Mouse (Mus musculus) intestine, postnatal 0 days (tissue): ENCODE data around the gene A830005F24Rik. TPM values are rescaled to one million over a fixed set of nuclear protein-coding genes. Genes with fewer than 3 reads are reported as not detected.

Experiments used
- ATAC-seq: fragments of 200-750 bp; cut with Nextera tagmentation; 2 replicates; pipeline ENCODE4 v1.8.0; 2017; ENCODE audit warnings: mild to moderate bottlenecking, moderate TSS enrichment, moderate library complexity
- H3K27ac ChIP-seq: fragments of 300-500 bp; sonication (generic); 2 replicates; pipeline ENCODE4 v1.5.1; 2014; ENCODE audit warnings: mild to moderate bottlenecking, low read depth, low read length, moderate library complexity
- H3K27me3 ChIP-seq: fragments of 300-500 bp; sonication (generic); replicated peaks from 2 replicates; pipeline ENCODE4 v1.6.1; 2014; ENCODE audit warnings: low read length, mixed read lengths; ENCODE audit not compliant: control insufficient read depth, insufficient read depth
- H3K36me3 ChIP-seq: fragments of 300-500 bp; sonication (generic); 2 replicates; pipeline ENCODE4 v1.6.1; 2014; ENCODE audit warnings: mild to moderate bottlenecking, moderate library complexity; ENCODE audit not compliant: control insufficient read depth, insufficient read depth
- H3K4me1 ChIP-seq: fragments of 300-500 bp; sonication (generic); replicated peaks from 2 replicates; pipeline ENCODE4 v1.6.1; 2014; ENCODE audit warnings: antibody characterized with exemption, low read length, mixed read lengths; ENCODE audit not compliant: control insufficient read depth, insufficient read depth
- H3K4me2 ChIP-seq: fragments of 300-500 bp; sonication (generic); replicated peaks from 2 replicates; pipeline ENCODE4 v1.6.1; 2014; ENCODE audit warnings: low read depth, mild to moderate bottlenecking, moderate library complexity
- H3K4me3 ChIP-seq: fragments of 300-500 bp; sonication (generic); 2 replicates; pipeline ENCODE4 v1.5.1; 2014; ENCODE audit warnings: low read depth, low read length
- H3K9ac ChIP-seq: fragments of 300-500 bp; sonication (generic); 2 replicates; pipeline ENCODE4 v1.6.1; 2014; ENCODE audit warnings: mild to moderate bottlenecking, low read depth, low read length
- H3K9me3 ChIP-seq: fragments of 300-500 bp; sonication (generic); 2 replicates; pipeline ENCODE4 v1.6.1; 2016; ENCODE audit warnings: mixed run types; ENCODE audit not compliant: control insufficient read depth
- CTCF ChIP-seq: sonication (generic); IDR thresholded peaks from 2 replicates; pipeline ENCODE4 v1.5.1; 2016; ENCODE audit warnings: low read depth, mild to moderate bottlenecking, control low read depth, antibody characterized with exemption, moderate library complexity
- WGBS: fragments of 180-500 bp; shearing (Covaris S2); extraction: QIAGEN DNeasy Blood & Tissue Kit; methylation state at CpG from one replicate; pipeline ENCODE4 v1.1.7; 2014; 5-methylcytosine and 5-hydroxymethylcytosine counted together
- polyA plus RNA-seq: library from polyadenylated mRNA; unstranded; fragments of >200 nt; fragmentation: Nextera tagmentation; extraction: Ambion mirVana; gene quantifications from 2 replicates; pipeline ENCODE4 v1.2.1, GENCODE M21; 2015

A830005F24Rik gene
- polyA plus RNA-seq, 1 experiment from 2014 or later, result not detected

GRCm38 (mm10) chr13:48490396-48491182 is 22.8 kb upstream of the A830005F24Rik start:
- Histone ChIP-seq H3K36me3 (peaks cover 27% of the 10 kb centered on the region), H3K27ac (no peak overlapping the region), H3K9me3 (0 out of 2 replicates have a peak, but pooled peaks cover under 1% of the 10 kb centered on the region), H3K4me1 (no peaks in the 10 kb centered on the region), H3K4me2 (no peak overlapping the region), H3K4me3 (no peak overlapping the region), H3K27me3 (no peaks in the 10 kb centered on the region), H3K9ac (no peak overlapping the region)
- WGBS, result 89% methylated on average over 35 of the region's 35 CpGs
- TF ChIP-seq CTCF, result no peak
- ATAC-seq, result no peak

DNA sequence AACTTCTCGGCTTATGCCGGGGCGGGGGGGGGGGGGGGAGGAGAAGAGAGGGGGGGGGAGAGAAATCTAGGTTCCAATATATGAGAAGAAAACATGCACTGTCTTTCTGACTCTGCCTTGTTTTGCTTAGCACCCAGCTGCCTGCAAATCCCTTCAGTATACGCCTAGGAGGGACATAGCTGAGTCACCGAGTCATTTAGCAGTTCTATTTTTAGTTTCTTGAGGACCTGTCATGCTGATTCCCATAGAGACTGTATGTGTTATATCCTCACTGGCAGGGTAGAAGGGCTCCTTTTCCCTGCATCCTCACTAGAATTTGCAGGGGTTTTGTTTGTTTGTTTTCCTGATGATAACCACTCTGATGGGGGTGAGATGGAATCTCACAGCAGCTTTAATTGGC is 20.2 kb upstream of the A830005F24Rik start:
- no peak for ATAC-seq
- no peak for TF ChIP-seq CTCF
- Histone ChIP-seq H3K4me3 (no peak overlapping the region), H3K27ac (no peak overlapping the region), H3K9me3 (0 out of 2 replicates have a peak, but pooled peaks cover 4% of the 10 kb centered on the region), H3K9ac (no peak overlapping the region), H3K4me2 (no peak overlapping the region), H3K36me3 (peaks cover 36% of the 10 kb centered on the region), H3K27me3 (no peaks in the 10 kb centered on the region), H3K4me1 (no peaks in the 10 kb centered on the region)
- WGBS, result 70% methylated on average over 5 of the region's 5 CpGs

DNA sequence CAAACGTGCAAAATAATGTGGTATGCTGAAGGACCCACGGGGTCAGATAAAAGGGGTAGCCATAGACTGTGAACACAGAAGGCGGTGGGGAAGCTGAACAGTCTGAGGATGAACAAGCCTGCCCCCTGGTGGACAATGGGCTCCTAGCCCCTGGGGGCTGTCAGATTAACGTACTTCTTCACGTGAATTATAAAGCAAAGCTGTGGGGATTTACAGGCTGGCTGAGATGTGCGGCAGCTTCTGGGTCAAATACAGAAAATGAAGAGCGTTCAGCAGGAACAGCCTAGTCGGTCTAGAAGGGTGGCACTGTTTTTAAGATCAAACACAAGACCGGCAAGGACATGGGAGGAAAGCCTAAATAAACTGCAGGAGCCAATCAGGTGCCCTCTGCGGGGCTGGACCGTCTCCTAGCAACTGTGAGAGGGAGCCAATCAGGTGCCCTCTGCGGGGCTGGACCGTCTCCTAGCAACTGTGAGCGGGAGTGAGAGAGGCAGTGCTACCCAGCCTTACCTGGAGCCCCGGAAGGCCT is 15.6 kb upstream of the A830005F24Rik start:
- Histone ChIP-seq H3K4me2 (no peak overlapping the region), H3K36me3 (peaks cover 14% of the 10 kb centered on the region), H3K27me3 (no peaks in the 10 kb centered on the region), H3K27ac (no peak overlapping the region), H3K4me3 (no peak overlapping the region), H3K9me3 (0 out of 2 replicates have a peak, but pooled peaks cover 4% of the 10 kb centered on the region), H3K9ac (no peak overlapping the region), H3K4me1 (no peaks in the 10 kb centered on the region)
- WGBS, result 37% methylated on average over 15 of the region's 15 CpGs
- TF ChIP-seq CTCF, result peak; percentile 79
- no peak for ATAC-seq

DNA sequence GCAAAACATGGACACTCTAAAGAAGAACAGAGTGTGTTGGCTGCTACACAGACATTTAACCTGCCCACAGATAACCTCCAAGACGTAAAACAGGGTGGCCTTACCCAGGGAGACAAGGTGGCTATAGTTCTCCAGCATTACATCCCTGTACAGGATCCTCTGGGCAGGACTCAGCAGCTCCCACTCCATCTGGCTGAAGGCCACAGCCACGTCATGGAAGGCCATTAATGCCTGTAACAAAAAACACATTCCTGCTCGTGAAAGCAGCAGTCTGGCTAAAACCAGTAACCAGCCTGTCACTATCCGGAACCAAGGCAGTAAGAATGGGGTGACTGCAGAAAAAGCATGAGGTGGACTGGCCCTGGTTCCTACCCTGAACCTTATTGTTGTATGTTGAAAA is 14.7 kb upstream of the A830005F24Rik start:
- no peaks in the 10 kb centered on the region for H3K4me1 ChIP-seq
- H3K9ac ChIP-seq, result no peak overlapping the region
- no peaks in the 10 kb centered on the region for H3K27me3 ChIP-seq
- no peak for ATAC-seq
- no peak overlapping the region for H3K4me2 ChIP-seq
- no peak overlapping the region for H3K27ac ChIP-seq
- H3K4me3 ChIP-seq, result no peak overlapping the region
- H3K36me3 ChIP-seq, result peaks cover 23% of the 10 kb centered on the region
- H3K9me3 ChIP-seq, result 0 out of 2 replicates have a peak, but pooled peaks cover 4% of the 10 kb centered on the region
- no peak for TF ChIP-seq CTCF
- WGBS, result 64% methylated on average over 4 of the region's 4 CpGs

DNA sequence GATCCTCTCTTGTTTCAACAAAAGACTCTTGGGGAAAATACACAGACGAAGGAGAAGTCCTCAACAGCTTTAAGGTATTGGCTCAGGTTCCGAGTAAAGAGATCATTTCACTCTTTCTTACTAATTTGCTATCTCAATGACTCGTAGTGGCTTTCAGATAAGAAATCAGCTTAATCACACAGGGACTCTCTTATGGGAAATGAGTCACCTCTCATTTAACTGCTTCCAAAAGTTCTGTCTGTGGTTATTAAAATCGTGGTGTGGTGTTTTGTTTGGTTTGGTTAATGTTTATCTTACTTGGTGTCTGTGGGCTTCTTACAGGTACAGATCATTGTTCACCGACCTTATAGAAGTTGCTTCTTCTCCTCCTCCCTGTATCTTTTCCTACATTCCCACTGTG is 10.9 kb upstream of the A830005F24Rik start:
- no peak for ATAC-seq
- Histone ChIP-seq H3K4me2 (no peak overlapping the region), H3K27me3 (no peaks in the 10 kb centered on the region), H3K27ac (no peak overlapping the region), H3K4me3 (no peak overlapping the region), H3K9me3 (no peaks in the 10 kb centered on the region), H3K9ac (no peak overlapping the region), H3K36me3 (peaks cover 32% of the 10 kb centered on the region), H3K4me1 (no peaks in the 10 kb centered on the region)
- no peak for TF ChIP-seq CTCF
- 47% methylated on average over 5 of the region's 5 CpGs for WGBS

DNA sequence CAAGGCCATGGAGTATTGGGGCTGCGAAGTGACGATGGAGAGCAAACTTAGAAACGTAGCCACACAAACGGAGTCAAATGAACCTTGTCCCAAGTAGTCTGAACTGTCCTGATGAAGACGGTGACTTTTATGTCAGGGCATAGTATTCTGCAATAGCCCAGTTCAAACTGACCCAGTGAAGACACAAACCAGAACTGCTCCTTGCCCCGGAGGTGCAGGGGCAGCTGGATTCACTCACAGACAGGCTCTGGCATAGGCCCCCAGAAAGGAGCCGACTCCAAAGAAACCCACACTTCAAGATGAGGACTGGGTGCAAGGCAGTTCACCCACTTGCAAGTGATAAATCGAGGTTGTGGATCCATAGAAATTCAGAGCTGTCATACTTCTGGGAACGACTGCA is 4.7 kb upstream of the A830005F24Rik start:
- H3K4me1 ChIP-seq, result no peaks in the 10 kb centered on the region
- no peaks in the 10 kb centered on the region for H3K9me3 ChIP-seq
- H3K27ac ChIP-seq, result no peak overlapping the region
- WGBS, result 79% methylated on average over 9 of the region's 9 CpGs
- no peak overlapping the region for H3K4me2 ChIP-seq
- no peak overlapping the region for H3K9ac ChIP-seq
- no peak for TF ChIP-seq CTCF
- H3K4me3 ChIP-seq, result no peak overlapping the region
- H3K36me3 ChIP-seq, result peaks cover 18% of the 10 kb centered on the region
- no peak for ATAC-seq
- H3K27me3 ChIP-seq, result no peaks in the 10 kb centered on the region
